Mouse (Mus musculus) hindbrain, embryonic 15.5 days (tissue): Measurements from ENCODE around the gene Ldha. TPM values are rescaled to one million over a fixed set of nuclear protein-coding genes. Genes with fewer than 3 reads are reported as not detected.
"Not testable (repeated sequence)": the region's sequence is repeated elsewhere in the genome, so short reads cannot be mapped to it uniquely, and the experiment has no call there.

ENCODE experiments used
- ATAC-seq: fragments of 200-750 bp; cut with Nextera tagmentation; 2 replicates; pipeline ENCODE4 v1.8.0; 2017; ENCODE audit warnings: low read depth, moderate number of reproducible peaks, moderate TSS enrichment; ENCODE audit not compliant: low FRiP score
- H3K27ac ChIP-seq: fragments of 300-500 bp; sonication (generic); replicated peaks from 2 replicates; pipeline ENCODE4 v1.5.1; 2015; ENCODE audit warnings: mild to moderate bottlenecking, inconsistent platforms
- H3K27me3 ChIP-seq: fragments of 300-500 bp; sonication (generic); 2 replicates; pipeline ENCODE4 v1.6.1; 2015; ENCODE audit warnings: control low read depth, inconsistent platforms
- H3K36me3 ChIP-seq: fragments of 300-500 bp; sonication (generic); 2 replicates; pipeline ENCODE4 v1.6.1; 2015; ENCODE audit warnings: control low read depth, inconsistent platforms
- H3K4me1 ChIP-seq: fragments of 300-500 bp; sonication (generic); replicated peaks from 2 replicates; pipeline ENCODE4 v1.6.1; 2015; ENCODE audit warnings: control low read depth, inconsistent platforms
- H3K4me2 ChIP-seq: fragments of 300-500 bp; sonication (generic); 2 replicates; pipeline ENCODE4 v1.6.1; 2015; ENCODE audit warnings: moderate library complexity, mild to moderate bottlenecking, inconsistent platforms
- H3K4me3 ChIP-seq: fragments of 300-500 bp; sonication (generic); 2 replicates; pipeline ENCODE4 v1.5.1; 2015; ENCODE audit warnings: mild to moderate bottlenecking, inconsistent platforms
- H3K9ac ChIP-seq: fragments of 300-500 bp; sonication (generic); 2 replicates; pipeline ENCODE4 v1.6.1; 2015; ENCODE audit warnings: inconsistent platforms
- H3K9me3 ChIP-seq: fragments of 300-500 bp; sonication (generic); 2 replicates; pipeline ENCODE4 v1.6.1; 2016; ENCODE audit warnings: control low read depth, inconsistent platforms
- WGBS: fragments of 180-500 bp; shearing (Covaris S2); methylation state at CpG from one replicate; pipeline ENCODE4 v1.1.7; 2015; 5-methylcytosine and 5-hydroxymethylcytosine counted together
- polyA plus RNA-seq: library from polyadenylated mRNA; unstranded; fragments of >200 nt; fragmentation: Nextera tagmentation; extraction: Ambion mirVana; gene quantifications from 2 replicates; pipeline ENCODE4 v1.2.1, GENCODE M21; 2015

Ldha gene
- polyA plus RNA-seq, 1 experiment from 2014 or later, result 696 TPM

DNA sequence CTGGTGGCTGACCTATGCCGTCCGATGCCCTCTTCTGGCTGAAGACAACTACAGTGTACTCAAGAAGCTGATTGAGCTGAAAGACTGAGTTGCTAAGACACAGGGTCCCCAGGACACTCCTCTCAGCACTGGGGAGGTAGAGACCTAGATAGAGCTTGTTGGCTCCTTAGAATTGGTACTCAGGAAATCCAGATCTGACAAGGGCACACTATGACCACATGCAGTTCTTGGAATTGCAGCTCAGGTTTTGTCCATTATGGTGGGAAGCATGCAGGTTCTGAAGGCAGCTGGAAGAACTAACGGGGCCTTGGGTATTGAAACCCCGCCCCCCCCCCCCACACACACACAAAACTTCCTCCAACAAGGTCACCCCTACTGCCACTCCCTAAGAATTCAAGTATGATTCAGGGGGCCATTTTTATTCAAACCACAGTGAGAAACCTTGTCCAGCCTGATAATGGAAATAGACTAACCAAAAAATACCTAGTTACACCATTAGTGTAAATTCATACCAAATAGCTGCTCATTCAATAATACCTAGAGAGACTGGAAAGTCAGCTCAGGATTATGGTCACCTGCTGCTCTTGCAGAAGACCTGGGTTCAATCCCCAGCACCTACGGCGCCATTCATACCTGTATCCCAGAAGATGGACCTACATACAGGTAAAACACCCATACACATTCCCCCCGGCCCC is 14.7 kb downstream of the Ldha start:
- H3K4me3 ChIP-seq, result no peak overlapping the region
- no peak for ATAC-seq
- no peaks in the 10 kb centered on the region for H3K4me1 ChIP-seq
- no peaks in the 10 kb centered on the region for H3K9me3 ChIP-seq
- H3K36me3 ChIP-seq, result peaks cover 48% of the 10 kb centered on the region
- H3K9ac ChIP-seq, result no peak overlapping the region
- no peak overlapping the region for H3K27ac ChIP-seq
- WGBS, result 77% methylated on average over 7 of the region's 7 CpGs
- H3K27me3 ChIP-seq, result no peaks in the 10 kb centered on the region
- no peak overlapping the region for H3K4me2 ChIP-seq

DNA sequence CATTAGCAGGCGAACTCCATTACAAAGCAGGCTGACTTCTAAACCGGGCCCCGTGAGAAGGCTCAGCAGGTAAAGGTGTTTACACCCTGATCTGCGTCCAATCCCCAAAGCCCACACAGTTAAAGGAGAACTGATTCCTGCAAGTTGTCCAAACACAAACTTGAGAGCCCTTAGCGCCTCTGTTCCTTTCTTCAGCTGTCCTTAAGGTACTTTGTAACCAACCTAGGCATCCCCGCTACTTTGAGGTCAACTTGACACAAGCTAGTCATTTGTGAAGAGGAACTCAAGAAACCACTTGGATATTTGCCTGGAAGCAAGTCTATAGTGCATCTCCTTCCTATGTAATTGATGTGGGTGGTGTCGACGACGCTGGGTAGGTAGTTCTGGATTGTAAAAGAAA is 16.2 kb downstream of the Ldha start:
- H3K4me2 ChIP-seq, result no peak overlapping the region
- peaks cover 34% of the 10 kb centered on the region for H3K36me3 ChIP-seq
- WGBS, result 79% methylated on average over 9 of the region's 9 CpGs
- H3K9me3 ChIP-seq, result no peaks in the 10 kb centered on the region
- H3K4me1 ChIP-seq, result no peaks in the 10 kb centered on the region
- H3K27me3 ChIP-seq, result no peaks in the 10 kb centered on the region
- H3K9ac ChIP-seq, result no peak overlapping the region
- no peak overlapping the region for H3K4me3 ChIP-seq
- ATAC-seq, result no peak
- no peak overlapping the region for H3K27ac ChIP-seq

DNA sequence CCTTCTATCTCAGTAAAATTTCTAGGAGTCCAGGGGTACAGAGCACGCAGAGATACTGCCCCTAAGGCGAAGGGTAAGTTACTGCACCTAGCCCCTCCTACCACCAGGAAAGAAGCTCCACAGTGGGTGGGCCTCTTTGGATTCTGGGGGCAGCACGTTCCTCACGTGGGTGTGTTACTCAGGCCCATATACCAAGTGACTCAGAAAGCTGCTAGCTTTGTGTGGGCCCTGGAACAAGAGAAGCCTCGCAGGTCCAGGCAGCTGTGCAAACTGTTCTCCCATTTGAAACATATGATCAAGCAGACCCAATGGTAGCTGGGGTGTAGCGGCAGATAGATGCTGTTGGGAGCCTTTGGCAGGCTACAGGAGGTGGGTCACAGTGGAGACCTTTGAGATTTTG is 17.8 kb downstream of the Ldha start:
- Histone ChIP-seq H3K27ac (no peak overlapping the region), H3K36me3 (peaks cover 21% of the 10 kb centered on the region), H3K9ac (no peak overlapping the region), H3K4me3 (no peak overlapping the region), H3K4me1 (no peaks in the 10 kb centered on the region), H3K4me2 (no peak overlapping the region), H3K9me3 (no peaks in the 10 kb centered on the region), H3K27me3 (no peaks in the 10 kb centered on the region)
- ATAC-seq, result no peak
- 64% methylated on average over 6 of the region's 6 CpGs for WGBS

DNA sequence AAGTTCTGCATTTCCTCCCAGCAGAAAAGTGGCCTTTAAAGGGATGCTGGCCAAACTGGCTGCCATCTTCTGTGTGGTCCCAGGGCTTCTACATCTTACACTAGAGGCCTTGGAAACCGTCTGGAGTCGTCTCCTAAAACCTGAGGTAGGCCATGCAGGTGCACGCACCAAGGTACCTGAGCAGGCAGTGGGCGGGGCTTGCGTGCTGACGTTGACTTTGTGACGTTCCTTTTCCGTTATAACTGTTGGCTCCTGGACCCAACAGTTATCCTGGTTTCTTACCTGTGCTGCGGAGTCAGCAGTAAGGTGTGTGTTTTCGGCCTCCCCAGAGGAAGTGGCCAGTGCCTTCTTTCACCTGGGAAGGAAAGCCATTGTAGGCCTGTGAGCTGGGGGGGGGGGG is 19.7 kb downstream of the Ldha start, which contains the start of gene Ldhc:
Gene Ldhc (plus strand): TSS at position 208 of the 400 bp plus-strand sequence.
- H3K27ac ChIP-seq, result no peak within 1 kb of the TSS
- H3K27me3 ChIP-seq, result no peaks in the 10 kb centered on the region
- H3K9me3 ChIP-seq, result no peaks in the 10 kb centered on the region
- ATAC-seq, result no peak
- peaks cover 4% of the 10 kb centered on the region; the same call in 1 of the 2 replicates for H3K36me3 ChIP-seq
- no peak within 1 kb of the TSS for H3K4me2 ChIP-seq
- no peak within 1 kb of the TSS for H3K9ac ChIP-seq
- no peak within 1 kb of the TSS for H3K4me3 ChIP-seq
- WGBS, result 29% methylated on average over 10 of the region's 10 CpGs
- no peaks in the 10 kb centered on the region for H3K4me1 ChIP-seq

DNA sequence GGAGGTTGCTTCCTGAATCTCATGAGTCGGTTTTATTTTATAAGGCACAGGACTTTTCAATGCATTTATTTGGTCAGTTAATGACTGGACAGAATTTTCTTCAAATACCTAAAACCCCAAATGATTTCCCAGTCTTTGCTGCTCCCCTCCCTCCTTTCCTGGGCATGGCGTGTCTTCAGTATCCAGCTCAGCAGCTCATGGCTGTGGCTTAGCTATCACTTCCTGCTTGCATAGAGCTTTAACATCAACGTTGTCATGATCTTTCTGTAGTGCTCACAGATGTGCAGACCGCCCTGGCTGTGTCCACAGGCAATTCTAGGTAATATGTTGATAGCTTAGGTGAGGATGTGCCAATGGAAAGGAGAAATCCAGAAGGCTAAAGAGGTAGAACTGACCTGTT is 30.7 kb downstream of the Ldha start:
- H3K9me3 ChIP-seq, result no peaks in the 10 kb centered on the region
- no peak overlapping the region for H3K4me2 ChIP-seq
- 76% methylated on average over 4 of the region's 4 CpGs for WGBS
- ATAC-seq, result no peak
- no peak overlapping the region for H3K9ac ChIP-seq
- no peak overlapping the region for H3K4me3 ChIP-seq
- H3K27ac ChIP-seq, result no peak overlapping the region
- no peaks in the 10 kb centered on the region for H3K4me1 ChIP-seq
- no peaks in the 10 kb centered on the region for H3K27me3 ChIP-seq
- no peaks in the 10 kb centered on the region for H3K36me3 ChIP-seq

DNA sequence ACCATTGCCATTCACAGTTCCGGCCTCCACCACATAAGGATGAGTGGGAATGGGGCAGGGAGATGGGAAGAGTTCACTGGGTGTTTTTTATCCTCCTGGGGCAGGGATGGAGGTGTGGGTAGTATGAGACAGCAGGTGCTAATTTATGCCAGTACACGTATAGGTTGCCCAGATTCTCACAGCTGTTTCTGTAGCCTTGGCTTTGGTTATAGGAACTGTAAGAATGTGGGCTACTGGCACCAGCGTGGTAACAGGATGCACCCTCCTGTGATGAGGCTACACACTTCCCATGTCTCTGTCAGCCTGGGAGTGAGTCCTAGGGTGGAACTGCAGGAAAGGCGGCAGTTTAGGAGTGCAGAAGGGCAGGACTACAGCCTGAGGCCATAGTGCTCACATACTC is 35.6 kb downstream of the Ldha start:
- no peak overlapping the region for H3K9ac ChIP-seq
- no peaks in the 10 kb centered on the region for H3K4me1 ChIP-seq
- ATAC-seq, result no peak
- no peak overlapping the region for H3K27ac ChIP-seq
- no peak overlapping the region for H3K4me2 ChIP-seq
- H3K36me3 ChIP-seq, result no peaks in the 10 kb centered on the region
- H3K9me3 ChIP-seq, result no peaks in the 10 kb centered on the region
- no peaks in the 10 kb centered on the region for H3K27me3 ChIP-seq
- no peak overlapping the region for H3K4me3 ChIP-seq
- 79% methylated on average over 4 of the region's 4 CpGs for WGBS

DNA sequence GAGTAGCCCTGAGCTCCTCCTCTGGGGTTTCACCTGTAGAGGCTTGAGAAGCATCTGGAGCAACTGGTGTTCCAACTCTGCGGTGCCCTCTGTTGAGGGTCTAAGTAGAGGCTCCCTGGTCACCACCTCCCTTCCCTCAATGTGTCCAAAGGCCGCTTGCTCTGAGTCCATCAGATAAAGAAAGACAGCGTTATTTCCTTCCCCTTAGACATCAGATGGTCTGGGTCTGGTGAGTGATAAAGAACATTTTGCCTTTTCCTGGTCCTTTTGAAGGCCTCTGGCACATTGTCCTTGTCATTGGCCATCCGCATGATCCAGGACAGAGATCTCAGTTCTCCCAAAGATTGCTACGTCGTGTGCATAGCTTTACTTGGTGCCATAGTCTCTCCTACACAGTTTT is 36.0 kb downstream of the Ldha start:
- no peak for ATAC-seq

DNA sequence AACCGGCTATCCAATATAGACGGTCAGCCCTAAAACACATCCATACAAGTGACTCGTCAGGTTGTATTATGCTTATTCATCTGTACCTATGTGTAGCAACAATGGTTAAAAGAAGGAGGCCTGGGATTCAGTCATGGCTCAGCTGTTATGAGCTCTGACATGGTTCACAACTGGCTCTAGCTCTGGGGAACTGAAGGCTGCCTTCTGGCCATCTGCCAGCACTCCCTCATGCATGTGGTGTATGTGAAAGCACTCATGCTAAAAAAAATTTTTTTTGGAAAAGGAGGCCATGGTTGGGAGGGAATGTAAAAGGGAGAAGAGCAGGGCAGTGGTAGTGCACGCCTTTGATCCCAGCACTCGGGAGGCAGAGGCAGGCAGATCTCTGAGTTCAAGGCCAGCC is 38.6 kb downstream of the Ldha start:
- Histone ChIP-seq H3K9ac (no peak overlapping the region), H3K36me3 (0 out of 2 replicates have a peak, but pooled peaks cover 4% of the 10 kb centered on the region), H3K27ac (no peak overlapping the region), H3K27me3 (no peaks in the 10 kb centered on the region), H3K4me3 (no peak overlapping the region), H3K4me2 (no peak overlapping the region), H3K9me3 (no peaks in the 10 kb centered on the region), H3K4me1 (no peaks in the 10 kb centered on the region)
- ATAC-seq, result no peak
- WGBS, result 98% methylated on average over 5 of the region's 5 CpGs

More for the DNA sequence above, 36.0 kb downstream of the Ldha start:
- no peak overlapping the region for H3K4me2 ChIP-seq
- no peaks in the 10 kb centered on the region for H3K36me3 ChIP-seq
- no peaks in the 10 kb centered on the region for H3K27me3 ChIP-seq
- WGBS, result 86% methylated on average over 6 of the region's 6 CpGs
- H3K9me3 ChIP-seq, result no peaks in the 10 kb centered on the region
- no peaks in the 10 kb centered on the region for H3K4me1 ChIP-seq
- H3K9ac ChIP-seq, result no peak overlapping the region
- no peak overlapping the region for H3K27ac ChIP-seq
- H3K4me3 ChIP-seq, result no peak overlapping the region

DNA sequence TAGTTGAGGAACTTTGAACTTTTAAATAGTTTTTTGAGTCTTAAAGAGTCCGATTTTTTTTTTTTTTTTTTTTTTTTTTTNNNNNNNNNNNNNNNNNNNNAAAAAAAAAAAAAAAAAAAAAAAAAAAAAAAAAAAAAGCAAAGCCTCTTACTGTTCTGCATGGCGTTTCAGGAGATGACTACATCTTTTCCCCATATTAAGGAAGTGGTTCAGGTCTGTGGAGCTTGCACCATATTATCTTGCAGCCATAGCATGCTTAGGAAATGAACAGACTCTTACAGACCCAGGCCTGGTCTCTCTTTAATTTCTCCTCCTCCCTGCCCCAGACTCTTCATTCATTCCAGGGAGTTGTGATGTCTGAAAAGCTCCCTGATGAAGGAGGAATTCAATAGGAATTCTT is 39.7 kb downstream of the Ldha start:
- H3K4me2 ChIP-seq, result no peak overlapping the region
- H3K4me3 ChIP-seq, result no peak overlapping the region
- no peaks in the 10 kb centered on the region for H3K27me3 ChIP-seq
- no peak overlapping the region for H3K27ac ChIP-seq
- 76% methylated on average over 2 of the region's 2 CpGs for WGBS
- peaks cover 6% of the 10 kb centered on the region for H3K36me3 ChIP-seq
- H3K9me3 ChIP-seq, result no peaks in the 10 kb centered on the region
- H3K9ac ChIP-seq, result no peak overlapping the region
- ATAC-seq, result no peak
- H3K4me1 ChIP-seq, result no peaks in the 10 kb centered on the region

DNA sequence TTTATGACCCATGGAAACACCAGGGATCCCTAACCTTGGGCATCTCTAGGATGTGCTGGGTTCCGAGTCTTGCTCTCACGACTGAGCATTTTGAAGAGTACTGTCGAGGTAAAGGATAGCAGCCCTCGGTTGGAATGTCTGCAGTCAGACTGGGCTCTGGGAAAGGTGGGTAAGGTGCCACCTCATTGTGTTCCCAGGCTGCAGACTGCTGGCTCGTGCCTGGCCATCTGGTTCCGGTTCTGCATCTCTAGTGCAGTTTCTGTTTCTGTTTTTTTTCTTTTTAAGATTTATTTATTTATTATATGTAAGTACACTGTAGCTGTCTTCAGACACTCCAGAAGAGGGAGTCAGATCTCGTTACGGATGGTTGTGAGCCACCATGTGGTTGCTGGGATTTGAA is 40.7 kb downstream of the Ldha start:
- not testable (repeated sequence) for H3K9me3 ChIP-seq, H3K27me3 ChIP-seq, H3K27ac ChIP-seq, H3K9ac ChIP-seq, ATAC-seq, H3K4me1 ChIP-seq, H3K4me2 ChIP-seq, H3K4me3 ChIP-seq
- WGBS, result 80% methylated on average over 8 of the region's 8 CpGs
- H3K36me3 ChIP-seq, result peaks cover 16% of the 10 kb centered on the region

DNA sequence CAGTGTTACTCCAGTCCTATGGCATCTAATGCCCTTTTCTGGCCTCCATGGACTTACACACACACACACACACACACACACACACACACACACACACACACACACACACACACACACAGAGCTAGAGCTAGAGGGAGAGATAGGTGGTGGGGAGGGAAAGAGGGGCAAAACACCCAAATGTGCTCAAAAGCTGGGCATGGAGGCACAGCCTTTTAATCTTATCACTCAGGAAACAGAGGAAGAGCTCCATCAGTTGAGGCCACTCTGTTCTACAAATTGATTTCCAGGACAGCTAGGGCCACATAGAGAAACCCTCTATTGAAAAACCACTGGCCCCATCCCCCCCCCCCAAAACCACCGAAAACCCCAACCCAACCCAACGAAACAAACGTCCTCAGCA is 42.0 kb downstream of the Ldha start:
- no peaks in the 10 kb centered on the region for H3K27me3 ChIP-seq
- peaks cover 29% of the 10 kb centered on the region for H3K36me3 ChIP-seq
- WGBS, result 91% methylated on average over 3 of the region's 3 CpGs
- H3K9me3 ChIP-seq, result no peaks in the 10 kb centered on the region
- H3K27ac ChIP-seq, result no peak overlapping the region
- no peak for ATAC-seq
- H3K9ac ChIP-seq, result no peak overlapping the region
- no peak overlapping the region for H3K4me3 ChIP-seq
- H3K4me1 ChIP-seq, result no peaks in the 10 kb centered on the region
- H3K4me2 ChIP-seq, result no peak overlapping the region

DNA sequence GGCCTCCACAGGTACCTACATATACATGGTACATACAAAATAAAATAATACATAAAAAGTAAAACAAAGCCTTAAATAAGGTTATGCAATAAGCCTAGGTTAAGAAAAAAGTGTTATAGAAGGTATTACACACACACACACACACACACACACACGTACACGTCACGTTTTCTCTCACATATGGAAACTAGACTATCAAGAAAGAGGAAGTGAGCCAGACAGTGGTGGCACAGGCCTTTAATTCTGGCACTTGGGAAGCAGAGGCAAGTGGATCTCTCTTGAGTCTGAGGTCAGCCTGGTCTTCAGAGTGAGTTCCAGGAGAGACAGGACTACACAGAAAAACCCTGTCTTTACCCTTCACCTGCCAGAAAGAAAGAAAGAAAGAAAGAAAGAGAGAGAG is 54.2 kb downstream of the Ldha start:
- Histone ChIP-seq H3K4me1 (no peaks in the 10 kb centered on the region), H3K9me3 (no peaks in the 10 kb centered on the region), H3K4me3 (no peak overlapping the region), H3K9ac (no peak overlapping the region), H3K4me2 (no peak overlapping the region), H3K36me3 (peaks cover 83% of the 10 kb centered on the region), H3K27me3 (no peaks in the 10 kb centered on the region), H3K27ac (no peak overlapping the region)
- ATAC-seq, result no peak
- 100% methylated on average over 3 of the region's 3 CpGs for WGBS

DNA sequence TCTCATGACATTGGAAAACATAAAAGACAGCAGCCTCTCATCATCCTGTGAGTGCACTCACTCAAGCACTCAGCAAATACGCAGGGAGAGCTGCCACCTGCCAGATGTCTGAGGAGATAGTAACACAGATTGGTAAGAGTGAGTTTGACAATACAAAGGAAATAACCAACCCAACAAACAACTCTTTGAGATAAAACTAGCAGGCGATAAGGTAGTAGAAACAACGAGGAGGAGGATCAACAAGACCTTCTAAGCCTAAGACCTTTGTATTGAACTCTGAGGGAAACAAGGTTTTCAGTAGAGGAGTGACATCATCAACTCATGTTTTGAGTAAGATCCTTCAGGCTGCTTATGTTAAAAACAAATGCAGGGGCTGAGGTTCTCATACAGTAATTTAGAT is 58.1 kb downstream of the Ldha start:
- Histone ChIP-seq H3K36me3 (peaks cover 78% of the 10 kb centered on the region), H3K4me1 (no peaks in the 10 kb centered on the region), H3K9ac (no peak overlapping the region), H3K27me3 (no peaks in the 10 kb centered on the region), H3K27ac (no peak overlapping the region), H3K9me3 (no peaks in the 10 kb centered on the region), H3K4me3 (no peak overlapping the region), H3K4me2 (no peak overlapping the region)
- no peak for ATAC-seq
- 94% methylated on average over 3 of the region's 3 CpGs for WGBS
